Mouse (Mus musculus) intestine, embryonic 14.5 days (tissue): ENCODE measurements around the gene Msn. TPM values are rescaled to one million over a fixed set of nuclear protein-coding genes. Genes with fewer than 3 reads are reported as not detected.
"Not testable (repeated sequence)": the region's sequence is repeated elsewhere in the genome, so short reads cannot be mapped to it uniquely, and the experiment has no call there.

Experiments
- ATAC-seq: fragments of 200-750 bp; cut with Nextera tagmentation; replicated peaks from 2 replicates; pipeline ENCODE4 v1.8.0; 2017; ENCODE audit warnings: low read depth, moderate number of reproducible peaks, moderate TSS enrichment, moderate library complexity; ENCODE audit not compliant: low FRiP score, low TSS enrichment
- DNase-seq: peaks from one replicate; pipeline ENCODE4 v3.0.0-alpha.2; 2018; ENCODE audit warnings: low spot score
- H3K27ac ChIP-seq: fragments of 300-500 bp; sonication (generic); 2 replicates; pipeline ENCODE4 v1.5.1; 2014; ENCODE audit warnings: low read depth, mild to moderate bottlenecking, control low read depth
- H3K27me3 ChIP-seq: fragments of 300-500 bp; sonication (generic); replicated peaks from 2 replicates; pipeline ENCODE4 v1.6.1; 2014; ENCODE audit warnings: low read length, control low read depth; ENCODE audit not compliant: control insufficient read depth, insufficient read depth
- H3K36me3 ChIP-seq: fragments of 300-500 bp; sonication (generic); 2 replicates; pipeline ENCODE4 v1.6.1; 2014; ENCODE audit warnings: low read length, control low read depth; ENCODE audit not compliant: control insufficient read depth, insufficient read depth
- H3K4me1 ChIP-seq: fragments of 300-500 bp; sonication (generic); replicated peaks from 2 replicates; pipeline ENCODE4 v1.6.1; 2014; ENCODE audit warnings: low read length, control low read depth, mixed read lengths; ENCODE audit not compliant: control insufficient read depth, insufficient read depth
- H3K4me2 ChIP-seq: fragments of 300-500 bp; sonication (generic); 2 replicates; pipeline ENCODE4 v1.6.1; 2014; ENCODE audit warnings: low read length
- H3K4me3 ChIP-seq: fragments of 300-500 bp; sonication (generic); 2 replicates; pipeline ENCODE4 v1.5.1; 2014; ENCODE audit warnings: low read depth, low read length, control low read depth, mixed read lengths
- H3K9ac ChIP-seq: fragments of 300-500 bp; sonication (generic); 2 replicates; pipeline ENCODE4 v1.6.1; 2014; ENCODE audit warnings: mild to moderate bottlenecking, low read length
- H3K9me3 ChIP-seq: fragments of 300-500 bp; sonication (generic); 2 replicates; pipeline ENCODE4 v1.6.1; 2016; ENCODE audit warnings: low read length, control low read depth; ENCODE audit not compliant: control insufficient read depth
- WGBS: fragments of 180-500 bp; shearing (Covaris S2); extraction: QIAGEN DNeasy Blood & Tissue Kit; methylation state at CpG from one replicate; pipeline ENCODE4 v1.1.7; 2014; 5-methylcytosine and 5-hydroxymethylcytosine counted together
- polyA plus RNA-seq: library from polyadenylated mRNA; unstranded; fragments of >200 nt; fragmentation: Nextera tagmentation; extraction: Ambion mirVana; gene quantifications from 2 replicates; pipeline ENCODE4 v1.2.1, GENCODE M21; 2014

Msn gene
- polyA plus RNA-seq, 1 experiment from 2014 or later = 80.4 TPM

- Histone ChIP-seq H3K36me3 (no peaks in the 10 kb centered on the region), H3K4me3 (no peak overlapping the region), H3K4me1 (no peaks in the 10 kb centered on the region), H3K9ac (no peak overlapping the region), H3K9me3 (no peaks in the 10 kb centered on the region), H3K27me3 (no peaks in the 10 kb centered on the region), H3K4me2 (no peak overlapping the region), H3K27ac (no peak overlapping the region)
- DNase-seq (no peak), ATAC-seq (no peak)
- 80% methylated on average over 2 of the region's 2 CpGs for WGBS
Measured at GRCm38 (mm10) chrX:96171645-96172388, 76.0 kb downstream of the Msn start.

GRCm38 (mm10) chrX:96178437-96178836, 82.6 kb downstream of the Msn start:
- 22% methylated on average over 1 of the region's 1 CpGs for WGBS
- no peaks in the 10 kb centered on the region for H3K4me1 ChIP-seq
- H3K4me2 ChIP-seq = no peak overlapping the region
- no peaks in the 10 kb centered on the region for H3K9me3 ChIP-seq
- no peak overlapping the region for H3K4me3 ChIP-seq
- H3K9ac ChIP-seq = no peak overlapping the region
- ATAC-seq (no peak), DNase-seq (no peak)
- H3K27ac ChIP-seq = no peak overlapping the region
- H3K27me3 ChIP-seq = no peaks in the 10 kb centered on the region
- H3K36me3 ChIP-seq = no peaks in the 10 kb centered on the region

- Histone ChIP-seq H3K4me2 (no peak overlapping the region), H3K9ac (no peak overlapping the region), H3K27ac (no peak overlapping the region), H3K36me3 (no peaks in the 10 kb centered on the region), H3K4me1 (no peaks in the 10 kb centered on the region), H3K27me3 (no peaks in the 10 kb centered on the region), H3K4me3 (no peak overlapping the region), H3K9me3 (no peaks in the 10 kb centered on the region)
- ATAC-seq = no peak
- 73% methylated on average over 5 of the region's 5 CpGs for WGBS
- no peak for DNase-seq
Measured at GRCm38 (mm10) chrX:96184100-96184732, 88.4 kb downstream of the Msn start.

GRCm38 (mm10) chrX:96205143-96205542, 109.3 kb downstream of the Msn start:
- H3K36me3 ChIP-seq, DNase-seq, H3K4me2 ChIP-seq, H3K4me3 ChIP-seq, H3K27me3 ChIP-seq, H3K27ac ChIP-seq, ATAC-seq, H3K9me3 ChIP-seq, H3K4me1 ChIP-seq, H3K9ac ChIP-seq: not testable (repeated sequence)
- WGBS = 82% methylated on average over 3 of the region's 3 CpGs

GRCm38 (mm10) chrX:96206872-96207271, 111.0 kb downstream of the Msn start:
- Histone ChIP-seq H3K4me1 (no peaks in the 10 kb centered on the region), H3K4me2 (no peak overlapping the region), H3K36me3 (no peaks in the 10 kb centered on the region), H3K27ac (no peak overlapping the region), H3K4me3 (no peak overlapping the region), H3K27me3 (no peaks in the 10 kb centered on the region), H3K9me3 (no peaks in the 10 kb centered on the region), H3K9ac (no peak overlapping the region)
- 30% methylated on average over 1 of the region's 1 CpGs for WGBS
- no peak for ATAC-seq
- DNase-seq = no peak

- no peak overlapping the region for H3K4me2 ChIP-seq
- DNase-seq = no peak
- no peak overlapping the region for H3K27ac ChIP-seq
- no peak overlapping the region for H3K9ac ChIP-seq
- no peaks in the 10 kb centered on the region for H3K9me3 ChIP-seq
- H3K4me3 ChIP-seq = no peak overlapping the region
- H3K4me1 ChIP-seq = no peaks in the 10 kb centered on the region
- ATAC-seq = no peak
- 65% methylated on average over 1 of the region's 1 CpGs for whole genome bisulfite sequencing
- H3K36me3 ChIP-seq = no peaks in the 10 kb centered on the region
- no peaks in the 10 kb centered on the region for H3K27me3 ChIP-seq
Measured at GRCm38 (mm10) chrX:96218088-96218487, 122.2 kb downstream of the Msn start.

Other genes with a start within 250 kb of the Msn start
- 41.0 and 44.0 TPM in 2 replicates for gene Las1l, start 139.1 kb upstream of the Msn start, polyA plus RNA-seq
- not detected in 2 replicates for gene Vsig4, start 197.4 kb downstream of the Msn start, polyA plus RNA-seq